Mouse (Mus musculus) heart, adult 18-20 months (tissue): ENCODE results near the gene Ephb4. TPM values are rescaled to one million over a fixed set of nuclear protein-coding genes. Genes with fewer than 3 reads are reported as not detected.
A peak's percentile ranks its signal among the peaks of the same experiment; 100 is the strongest.

ENCODE experiments used
- DNase-seq, 2 experiments: peaks; one replicate each; pipeline ENCODE4 v3.0.0; 2021 to 2022; ENCODE audit warnings: mixed read lengths in 1 of 2
- total RNA-seq, 2 experiments: library from RNA; stranded (reverse); gene quantifications; 2 replicates each; pipeline ENCODE4 v1.2.3; 2021

Ephb4 gene
- total RNA-seq, 2 experiments from 2014 or later = 37.1 to 38.8 TPM

GRCm38 (mm10) chr5:137369665-137370064, 19.8 kb downstream of the Ephb4 start:
- no peak for DNase-seq

DNA sequence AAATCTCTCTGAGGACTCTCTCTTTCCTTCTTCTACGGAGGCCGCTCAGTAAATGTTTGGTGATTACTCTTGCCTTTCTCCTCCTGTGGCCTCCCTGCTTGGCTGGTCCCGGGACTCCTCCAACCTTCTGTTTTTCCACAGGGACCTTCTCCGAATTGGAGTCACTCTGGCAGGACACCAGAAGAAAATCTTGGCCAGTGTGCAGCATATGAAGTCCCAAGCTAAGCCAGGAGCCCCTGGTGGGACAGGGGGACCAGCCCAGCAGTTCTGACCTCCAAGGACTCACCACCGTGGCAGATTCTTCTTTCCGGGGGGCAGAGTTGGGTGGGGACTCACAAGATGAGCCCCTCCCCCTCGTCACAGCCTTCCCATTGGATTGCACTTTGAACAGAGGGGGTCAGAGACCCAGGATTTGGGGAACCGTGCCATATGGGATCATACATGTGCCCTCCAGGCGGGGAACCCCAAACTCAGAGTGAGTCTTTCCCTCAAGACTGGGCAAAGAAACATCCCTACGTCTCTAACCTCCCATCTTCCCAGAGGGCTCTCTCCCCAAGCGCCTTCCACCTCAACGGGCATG, 23.6 kb downstream of the Ephb4 start:
- peak in 1 of 2 experiments; percentile 38 for DNase-seq

- DNase-seq = no peak
Observed at GRCm38 (mm10) chr5:137374521-137375080, 24.7 kb downstream of the Ephb4 start.

DNA sequence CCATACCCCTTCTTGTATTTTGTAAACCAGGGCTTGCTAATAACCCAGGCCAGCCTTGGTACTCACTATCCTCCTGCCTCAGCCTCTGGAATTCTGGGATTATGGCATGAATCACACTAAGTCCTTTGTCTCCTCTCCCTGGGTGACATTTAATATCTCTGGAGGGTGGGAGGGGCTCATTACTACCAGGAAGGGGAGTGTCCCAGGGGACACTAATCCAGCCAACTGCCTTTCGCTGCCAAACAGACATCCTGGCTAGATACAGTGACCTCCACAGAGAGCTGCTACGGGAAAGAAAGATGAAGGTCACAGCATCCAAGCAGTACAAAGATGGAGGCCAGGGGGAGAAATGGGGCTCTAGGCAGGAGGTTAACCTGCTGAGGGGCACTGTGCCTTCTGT, 25.7 kb downstream of the Ephb4 start:
- peak; percentile 78 to 86 for DNase-seq

DNA sequence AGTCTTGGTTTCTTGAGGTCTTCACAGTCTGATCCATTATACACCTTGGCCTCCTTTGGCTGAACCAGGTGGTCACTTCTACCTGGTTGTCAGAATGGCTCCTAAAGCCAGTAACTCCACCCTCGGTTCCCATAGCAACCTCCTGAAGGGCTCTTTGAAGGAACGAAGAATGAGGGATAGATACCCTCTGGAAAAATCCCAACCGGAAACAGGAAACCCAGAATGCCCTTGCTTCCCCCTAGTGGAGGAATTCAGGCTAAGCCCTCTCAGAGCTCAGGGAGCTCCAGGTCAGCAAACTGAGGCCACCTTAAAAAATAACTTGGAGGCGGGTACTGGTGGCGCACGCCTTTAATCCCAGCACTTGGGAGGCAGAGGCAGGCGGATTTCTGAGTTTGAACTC, 26.3 kb downstream of the Ephb4 start:
- no peak for DNase-seq

DNA sequence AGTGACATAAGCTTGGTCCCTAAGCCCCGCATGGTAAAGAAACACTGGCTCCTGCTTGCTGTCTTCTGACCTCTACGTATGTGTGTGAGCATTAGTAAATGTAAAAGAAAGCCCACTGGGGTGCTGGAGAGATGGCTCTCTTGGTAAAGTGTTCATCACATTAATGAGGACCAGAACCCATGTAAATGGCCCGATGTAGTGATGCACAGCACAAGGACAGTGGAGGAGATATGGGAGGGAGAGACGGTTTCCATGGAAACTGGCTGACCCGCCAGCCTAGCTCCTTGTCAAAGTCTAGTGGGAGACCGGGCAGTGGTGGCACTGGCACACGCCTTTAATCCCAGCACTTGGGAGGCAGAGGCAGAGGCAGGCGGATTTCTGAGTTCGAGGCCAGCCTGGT, 26.8 kb downstream of the Ephb4 start:
- no peak for DNase-seq

DNA sequence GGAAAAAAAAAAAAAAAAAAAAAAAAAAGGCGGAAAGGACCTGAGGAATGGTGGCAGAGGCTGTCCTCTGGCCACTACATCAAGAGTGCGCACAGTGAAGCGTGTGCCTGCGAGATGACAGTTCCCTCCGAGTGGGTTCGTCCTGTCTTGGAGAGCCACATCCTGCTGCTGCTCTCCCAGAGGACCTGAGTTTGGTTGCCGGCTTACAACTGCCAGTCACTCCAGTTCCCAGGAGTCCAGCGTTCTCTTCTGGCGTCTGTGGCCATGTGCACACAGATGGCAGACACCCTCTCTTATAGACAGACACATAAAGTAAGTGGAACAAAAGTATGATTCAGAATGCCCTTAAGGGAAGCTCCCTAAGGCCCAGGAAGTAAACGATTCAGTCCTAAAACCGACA, 27.3 kb downstream of the Ephb4 start:
- DNase-seq = peak; percentile 43 to 44

GRCm38 (mm10) chr5:137377603-137378002, 27.7 kb downstream of the Ephb4 start:
- DNase-seq = no peak

DNA sequence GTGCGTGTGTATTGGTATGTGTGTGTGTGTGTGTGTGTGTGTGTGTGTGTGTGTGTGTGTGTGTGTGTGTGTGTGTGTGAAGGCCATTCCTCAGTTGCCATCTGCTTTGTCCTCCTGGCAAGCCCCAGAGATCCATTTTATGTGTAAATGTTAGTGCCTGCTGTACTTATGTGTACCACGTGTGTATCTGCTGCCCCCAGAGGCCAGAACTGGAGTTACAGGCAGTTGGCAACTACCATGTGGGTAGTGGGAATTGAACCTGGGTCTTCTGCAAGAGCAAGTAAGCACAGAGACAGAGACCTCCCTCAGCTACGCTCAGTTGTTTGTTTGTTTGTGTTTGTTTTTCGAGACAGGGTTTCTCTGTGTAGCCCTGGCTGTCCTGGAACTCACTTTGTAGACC, 31.2 kb downstream of the Ephb4 start:
- peak; percentile 65 to 84 for DNase-seq

DNA sequence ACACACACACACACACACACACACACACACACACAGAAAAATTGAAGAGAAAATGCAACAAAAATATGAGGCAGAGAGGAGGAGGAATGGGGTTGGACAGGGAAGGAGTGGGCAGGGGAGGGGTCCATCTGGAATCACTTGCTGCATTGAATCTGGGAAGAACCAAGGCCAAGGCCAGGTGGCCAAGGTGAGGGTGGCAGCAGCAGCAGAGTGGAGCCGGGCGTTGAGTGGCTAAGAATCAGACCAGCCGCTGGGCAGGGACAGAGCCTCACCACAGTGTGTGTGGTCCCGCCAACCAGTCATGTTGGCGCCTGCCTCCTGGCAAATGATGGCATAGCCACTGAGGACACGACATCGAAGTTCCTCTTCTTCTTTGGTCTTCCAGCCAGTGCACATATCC, 33.5 kb downstream of the Ephb4 start:
- DNase-seq = no peak

DNA sequence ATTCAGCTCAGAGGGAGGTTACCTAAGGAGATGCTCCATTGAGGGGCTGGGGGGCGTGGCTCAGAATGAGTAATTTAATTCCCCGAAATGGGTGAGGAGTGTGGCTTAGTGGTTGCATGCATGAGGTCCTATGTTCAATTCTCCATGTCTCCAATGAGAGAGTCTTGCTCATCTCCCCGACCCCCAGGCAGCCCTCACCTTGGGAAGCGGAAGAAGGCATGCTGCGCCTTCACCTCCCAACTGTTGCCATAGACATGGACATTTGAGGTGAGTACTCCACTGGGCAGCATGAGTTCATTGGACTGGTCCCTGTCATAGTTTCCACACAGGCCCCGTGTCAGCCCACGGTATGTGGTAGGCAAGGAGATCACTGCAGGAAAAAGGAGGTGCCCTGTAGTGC, 36.8 kb downstream of the Ephb4 start:
- DNase-seq = no peak

GRCm38 (mm10) chr5:137391641-137392040, 41.7 kb downstream of the Ephb4 start:
- no peak for DNase-seq

DNA sequence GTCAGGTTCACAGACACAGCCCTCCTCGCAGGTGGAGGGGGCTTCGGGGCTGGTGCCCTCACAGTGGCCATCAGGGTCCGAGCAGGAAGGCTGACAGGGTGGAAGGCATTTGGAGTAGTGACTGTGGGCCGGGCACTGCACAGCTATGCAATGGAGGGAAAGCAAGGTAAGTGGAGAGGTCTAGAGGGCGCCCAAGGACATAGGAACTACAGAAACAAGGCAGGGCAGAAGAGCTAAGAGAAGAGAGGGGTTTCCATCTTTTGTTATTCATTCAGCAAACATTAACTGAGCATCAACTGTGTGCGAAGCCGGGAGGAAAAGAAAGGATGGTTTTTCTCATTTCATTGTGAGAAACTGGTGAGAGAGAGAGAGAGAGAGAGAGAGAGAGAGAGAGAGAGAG, 44.5 kb downstream of the Ephb4 start:
- no peak for DNase-seq

- no peak for DNase-seq
Observed at GRCm38 (mm10) chr5:137404081-137404480, 54.2 kb downstream of the Ephb4 start.

GRCm38 (mm10) chr5:137409451-137409850, 59.5 kb downstream of the Ephb4 start:
- DNase-seq = no peak

- no peak for DNase-seq
Observed at GRCm38 (mm10) chr5:137410066-137410465, 60.2 kb downstream of the Ephb4 start.

- no peak for DNase-seq
Observed at GRCm38 (mm10) chr5:137410549-137410948, 60.6 kb downstream of the Ephb4 start.

DNA sequence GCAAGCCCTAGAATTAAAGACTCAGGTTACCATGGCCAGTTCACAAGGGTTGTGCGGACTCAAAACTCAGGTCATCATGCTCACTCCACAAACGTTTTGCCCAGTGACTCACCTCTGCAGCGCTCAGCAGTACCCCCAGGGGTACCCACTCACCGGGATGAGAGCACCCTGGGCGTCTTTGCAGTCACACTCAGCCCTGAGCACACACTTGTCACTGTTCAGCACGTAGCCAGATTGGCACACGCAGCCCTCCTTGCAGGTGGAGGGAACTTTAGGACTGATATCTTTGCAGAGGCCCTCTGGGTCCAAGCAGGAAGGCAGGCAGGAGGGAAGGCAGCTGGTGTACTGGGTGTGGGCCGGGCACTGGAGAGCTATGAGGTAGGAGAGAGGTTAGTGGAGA, 61.3 kb downstream of the Ephb4 start:
- DNase-seq = no peak

DNA sequence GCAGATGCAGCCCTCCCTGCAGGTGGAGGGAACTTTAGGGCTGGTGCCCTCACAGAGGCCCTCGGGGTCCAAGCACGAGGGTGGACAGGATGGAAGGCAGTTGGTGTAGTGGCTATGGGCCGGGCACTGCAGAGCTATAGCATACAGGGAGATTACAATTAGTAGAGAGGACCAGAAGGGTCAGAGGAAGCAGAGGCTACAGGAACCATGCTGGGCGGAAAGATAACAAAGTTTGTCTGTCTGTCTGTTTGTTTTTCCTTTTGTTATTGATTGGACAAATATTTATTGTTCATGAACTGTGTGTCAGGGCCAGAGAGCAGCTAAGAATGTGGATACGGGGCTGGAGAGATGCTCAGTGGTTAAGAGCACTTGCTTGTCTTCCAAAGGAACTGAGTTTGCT, 64.3 kb downstream of the Ephb4 start:
- DNase-seq = no peak

DNA sequence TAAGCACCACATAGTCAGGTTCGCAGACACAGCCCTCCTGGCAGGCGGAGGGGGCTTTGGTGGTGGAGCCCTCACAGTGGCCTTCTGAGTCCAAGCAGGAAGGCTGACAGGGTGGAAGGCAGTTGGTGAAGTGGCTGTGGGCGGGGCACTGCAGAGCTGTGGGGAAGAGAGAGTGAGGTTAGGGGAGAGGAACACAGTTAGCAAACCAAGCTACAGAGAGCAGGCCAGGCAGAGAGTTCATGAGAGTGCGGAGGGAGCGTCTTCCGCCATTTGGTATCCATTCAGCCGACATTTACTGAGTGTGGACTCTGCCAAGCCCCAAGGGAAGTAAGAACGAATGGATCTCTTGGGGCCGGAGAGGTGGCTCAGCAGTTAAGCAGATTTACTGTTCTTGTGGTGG, 69.2 kb downstream of the Ephb4 start:
- no peak for DNase-seq

GRCm38 (mm10) chr5:137419841-137420240, 69.9 kb downstream of the Ephb4 start:
- no peak for DNase-seq

GRCm38 (mm10) chr5:137425648-137426047, 75.7 kb downstream of the Ephb4 start:
- no peak for DNase-seq
